Mouse (Mus musculus) midbrain, embryonic 16.5 days (tissue): ENCODE results near the gene Socs5. TPM values are rescaled to one million over a fixed set of nuclear protein-coding genes. Genes with fewer than 3 reads are reported as not detected.

Source experiments
- ATAC-seq: fragments of 200-750 bp; cut with Nextera tagmentation; 2 replicates; pipeline ENCODE4 v1.8.0; 2017; ENCODE audit warnings: moderate TSS enrichment
- H3K27ac ChIP-seq: fragments of 300-500 bp; sonication (generic); 2 replicates; pipeline ENCODE4 v1.5.1; 2014; ENCODE audit warnings: mild to moderate bottlenecking, low read length, mixed read lengths
- H3K27me3 ChIP-seq: fragments of 300-500 bp; sonication (generic); 2 replicates; pipeline ENCODE4 v1.6.1; 2014; ENCODE audit warnings: low read depth, low read length, mixed read lengths; ENCODE audit not compliant: control insufficient read depth, insufficient read depth
- H3K36me3 ChIP-seq: fragments of 300-500 bp; sonication (generic); 2 replicates; pipeline ENCODE4 v1.6.1; 2014; ENCODE audit warnings: mild to moderate bottlenecking, low read length, moderate library complexity, mixed read lengths; ENCODE audit not compliant: control insufficient read depth, insufficient read depth
- H3K4me1 ChIP-seq: fragments of 300-500 bp; sonication (generic); 2 replicates; pipeline ENCODE4 v1.6.1; 2014; ENCODE audit warnings: mild to moderate bottlenecking, low read length, mixed read lengths; ENCODE audit not compliant: control insufficient read depth, insufficient read depth
- H3K4me2 ChIP-seq: fragments of 300-500 bp; sonication (generic); 2 replicates; pipeline ENCODE4 v1.6.1; 2014; ENCODE audit warnings: mild to moderate bottlenecking, low read length, mixed read lengths
- H3K4me3 ChIP-seq: fragments of 300-500 bp; sonication (generic); 2 replicates; pipeline ENCODE4 v1.5.1; 2014; ENCODE audit warnings: low read depth, mild to moderate bottlenecking, low read length, moderate library complexity, mixed read lengths
- H3K9ac ChIP-seq: fragments of 300-500 bp; sonication (generic); 2 replicates; pipeline ENCODE4 v1.6.1; 2014; ENCODE audit warnings: low read depth, low read length, mixed read lengths
- H3K9me3 ChIP-seq: fragments of 300-500 bp; sonication (generic); replicated peaks from 2 replicates; pipeline ENCODE4 v1.6.1; 2014; ENCODE audit warnings: mild to moderate bottlenecking, low read length, mixed read lengths; ENCODE audit not compliant: control insufficient read depth, poor library complexity, severe bottlenecking
- WGBS: fragments of 180-500 bp; shearing (Covaris S2); extraction: QIAGEN DNeasy Blood & Tissue Kit; methylation state at CpG from one replicate; pipeline ENCODE4 v1.1.7; 2014; 5-methylcytosine and 5-hydroxymethylcytosine counted together
- polyA plus RNA-seq: library from polyadenylated mRNA; unstranded; fragments of >200 nt; fragmentation: Nextera tagmentation; extraction: Ambion mirVana; gene quantifications from 2 replicates; pipeline ENCODE4 v1.2.1, GENCODE M21; 2015

Gene Socs5
- polyA plus RNA-seq, 1 experiment from 2014 or later, result 14.5 TPM

GRCm38 (mm10) chr17:87169076-87169475, 61.6 kb downstream of the Socs5 start:
- Histone ChIP-seq H3K9ac (no peak overlapping the region), H3K4me1 (no peaks in the 10 kb centered on the region), H3K27ac (no peak overlapping the region), H3K36me3 (no peaks in the 10 kb centered on the region), H3K4me2 (no peak overlapping the region), H3K9me3 (peaks cover 8% of the 10 kb centered on the region; the same call in 1 of the 2 replicates), H3K4me3 (no peak overlapping the region), H3K27me3 (no peaks in the 10 kb centered on the region)
- no peak for ATAC-seq
- WGBS, result 27% methylated on average over 3 of the region's 3 CpGs

GRCm38 (mm10) chr17:87170364-87170763, 62.9 kb downstream of the Socs5 start:
- H3K27ac ChIP-seq, result no peak overlapping the region
- H3K9ac ChIP-seq, result no peak overlapping the region
- H3K9me3 ChIP-seq, result peaks cover 8% of the 10 kb centered on the region; the same call in 1 of the 2 replicates
- WGBS, result 61% methylated on average over 5 of the region's 5 CpGs
- no peaks in the 10 kb centered on the region for H3K27me3 ChIP-seq
- ATAC-seq, result no peak
- H3K4me1 ChIP-seq, result no peaks in the 10 kb centered on the region
- no peak overlapping the region for H3K4me3 ChIP-seq
- H3K4me2 ChIP-seq, result no peak overlapping the region
- no peaks in the 10 kb centered on the region for H3K36me3 ChIP-seq

- H3K9ac ChIP-seq, result no peak overlapping the region
- no peak for ATAC-seq
- no peaks in the 10 kb centered on the region for H3K27me3 ChIP-seq
- H3K4me2 ChIP-seq, result no peak overlapping the region
- no peaks in the 10 kb centered on the region for H3K4me1 ChIP-seq
- H3K4me3 ChIP-seq, result no peak overlapping the region
- 67% methylated on average over 3 of the region's 3 CpGs for WGBS
- H3K27ac ChIP-seq, result no peak overlapping the region
- no peaks in the 10 kb centered on the region for H3K36me3 ChIP-seq
- peaks cover 8% of the 10 kb centered on the region; the same call in 1 of the 2 replicates for H3K9me3 ChIP-seq
Measured at GRCm38 (mm10) chr17:87172031-87172430, 64.6 kb downstream of the Socs5 start.

DNA sequence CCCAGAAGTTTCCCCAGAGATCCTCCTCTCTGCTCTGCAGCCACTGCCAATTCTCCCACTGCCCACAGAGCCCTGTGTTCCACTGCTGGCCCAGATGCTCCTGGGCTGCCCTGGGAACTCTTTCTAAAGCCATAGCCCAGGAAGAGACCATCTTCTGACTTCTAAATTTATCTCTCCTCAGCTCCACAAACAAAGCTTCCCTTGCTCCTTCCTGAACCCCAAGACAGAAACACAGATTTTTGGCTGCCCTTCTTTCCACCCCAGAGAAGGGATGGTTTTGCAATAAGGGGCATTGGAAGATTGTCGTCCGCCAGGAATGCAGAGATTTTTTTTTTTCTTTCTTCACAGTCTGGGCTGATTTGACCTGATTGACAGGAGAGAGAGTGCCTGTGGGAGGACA, 66.5 kb downstream of the Socs5 start:
- ATAC-seq, result no peak
- no peak overlapping the region for H3K4me3 ChIP-seq
- WGBS, result 86% methylated on average over 2 of the region's 2 CpGs
- H3K27me3 ChIP-seq, result no peaks in the 10 kb centered on the region
- no peak overlapping the region for H3K27ac ChIP-seq
- H3K4me1 ChIP-seq, result 0 out of 2 replicates have a peak, but pooled peaks cover 3% of the 10 kb centered on the region
- no peaks in the 10 kb centered on the region for H3K36me3 ChIP-seq
- peaks cover 8% of the 10 kb centered on the region; the same call in 1 of the 2 replicates for H3K9me3 ChIP-seq
- no peak overlapping the region for H3K9ac ChIP-seq
- no peak overlapping the region for H3K4me2 ChIP-seq

DNA sequence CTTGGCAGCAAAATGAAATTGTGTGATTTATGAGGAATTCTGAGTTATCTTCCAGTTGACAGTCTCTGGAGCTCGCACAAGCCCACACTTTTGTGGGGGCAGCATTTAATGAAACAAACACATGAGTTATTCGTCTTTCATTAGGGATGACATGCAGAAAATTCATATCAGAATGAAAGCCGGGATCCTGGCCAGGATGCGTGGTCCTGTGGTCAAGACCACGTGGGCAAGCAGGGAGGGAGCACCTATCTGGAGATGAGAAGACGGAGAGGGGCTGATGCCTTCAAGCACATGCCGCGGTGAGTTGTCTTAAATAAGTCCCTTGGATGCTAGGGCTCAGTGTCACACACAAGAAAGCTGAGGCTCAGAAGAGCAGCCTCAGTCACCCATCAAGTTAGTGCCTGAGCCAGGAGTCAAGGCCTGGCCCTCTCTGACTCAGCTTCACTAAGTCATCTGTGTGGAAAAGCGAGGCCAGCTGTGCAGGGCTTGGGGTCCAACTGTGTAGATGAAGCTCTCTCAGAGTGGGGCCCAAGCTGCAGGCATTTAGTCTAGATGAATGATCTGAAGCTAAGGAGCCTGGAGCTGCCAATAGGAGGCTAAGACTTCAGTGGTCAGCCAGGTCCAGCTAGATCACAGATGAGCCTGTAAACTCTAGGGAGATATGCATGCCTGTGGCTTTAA, 67.3 kb downstream of the Socs5 start:
- 0 out of 2 replicates have a peak, but pooled peaks cover 3% of the 10 kb centered on the region for H3K4me1 ChIP-seq
- H3K27ac ChIP-seq, result no peak overlapping the region
- H3K9ac ChIP-seq, result no peak overlapping the region
- no peak overlapping the region for H3K4me3 ChIP-seq
- no peak overlapping the region for H3K4me2 ChIP-seq
- H3K27me3 ChIP-seq, result no peaks in the 10 kb centered on the region
- WGBS, result 87% methylated on average over 9 of the region's 9 CpGs
- no peak for ATAC-seq
- no peaks in the 10 kb centered on the region for H3K36me3 ChIP-seq
- H3K9me3 ChIP-seq, result peaks cover 8% of the 10 kb centered on the region; the same call in 1 of the 2 replicates

- H3K27me3 ChIP-seq, result no peaks in the 10 kb centered on the region
- H3K4me1 ChIP-seq, result 0 out of 2 replicates have a peak, but pooled peaks cover 3% of the 10 kb centered on the region
- WGBS, result 85% methylated on average over 17 of the region's 17 CpGs
- H3K36me3 ChIP-seq, result no peaks in the 10 kb centered on the region
- no peak overlapping the region for H3K27ac ChIP-seq
- no peak for ATAC-seq
- H3K4me3 ChIP-seq, result no peak overlapping the region
- H3K9me3 ChIP-seq, result peaks cover 8% of the 10 kb centered on the region; the same call in 1 of the 2 replicates
- no peak overlapping the region for H3K4me2 ChIP-seq
- no peak overlapping the region for H3K9ac ChIP-seq
Measured at GRCm38 (mm10) chr17:87176066-87177012, 68.9 kb downstream of the Socs5 start.

DNA sequence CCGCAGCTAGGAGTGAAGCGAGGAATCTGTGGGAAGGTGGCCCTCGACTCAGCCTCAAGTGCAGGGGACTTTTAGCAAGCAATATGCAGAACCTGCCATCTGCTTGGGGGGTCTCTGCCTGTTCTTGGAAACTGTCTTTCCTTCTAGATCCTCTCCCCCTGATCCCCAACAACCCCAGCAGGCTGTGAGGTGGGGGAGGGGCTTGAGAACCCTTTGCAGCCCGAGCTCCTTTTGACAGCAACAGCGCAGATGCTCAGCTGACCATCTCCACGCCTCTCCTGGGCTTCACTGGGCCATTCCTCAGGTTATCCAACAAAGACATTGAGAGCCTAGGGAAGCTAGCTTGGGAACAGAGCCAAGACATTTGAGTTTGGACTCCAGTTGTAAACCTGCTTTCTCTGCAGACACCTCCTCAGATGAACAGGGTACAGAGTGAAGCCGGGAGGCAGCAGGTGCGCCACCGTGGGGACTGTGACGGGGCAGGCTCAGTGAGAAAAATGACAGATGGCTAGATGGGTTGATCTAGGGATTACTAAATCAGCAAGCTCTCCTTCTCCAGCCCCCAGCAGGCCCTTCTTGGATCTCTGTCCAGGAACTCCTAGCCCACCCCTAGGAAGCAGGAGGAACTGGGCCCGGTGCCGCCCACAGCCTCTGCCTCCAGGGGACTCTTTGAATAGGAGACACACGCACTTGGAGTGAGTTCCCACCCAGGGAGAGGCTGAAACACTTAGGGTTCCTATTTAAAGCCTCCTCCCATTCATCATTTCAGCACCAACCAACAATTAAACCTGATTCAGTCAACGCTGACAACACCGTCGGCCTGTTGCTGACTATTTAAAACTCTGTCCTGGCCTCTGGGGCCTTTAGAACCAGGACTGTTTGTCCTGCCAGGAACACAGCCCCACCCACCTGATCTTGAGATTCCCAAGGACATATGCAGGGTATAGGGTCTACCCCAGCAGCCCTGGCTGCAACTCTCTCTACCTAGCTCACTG, 71.4 kb downstream of the Socs5 start:
- Histone ChIP-seq H3K36me3 (no peaks in the 10 kb centered on the region), H3K27ac (no peak overlapping the region), H3K4me3 (no peak overlapping the region), H3K9ac (no peak overlapping the region), H3K4me2 (no peak overlapping the region), H3K27me3 (no peaks in the 10 kb centered on the region), H3K4me1 (0 out of 2 replicates have a peak, but pooled peaks cover 3% of the 10 kb centered on the region), H3K9me3 (no peaks in the 10 kb centered on the region)
- whole genome bisulfite sequencing, result 35% methylated on average over 16 of the region's 16 CpGs
- no peak; the same call in 1 of the 2 replicates for ATAC-seq

DNA sequence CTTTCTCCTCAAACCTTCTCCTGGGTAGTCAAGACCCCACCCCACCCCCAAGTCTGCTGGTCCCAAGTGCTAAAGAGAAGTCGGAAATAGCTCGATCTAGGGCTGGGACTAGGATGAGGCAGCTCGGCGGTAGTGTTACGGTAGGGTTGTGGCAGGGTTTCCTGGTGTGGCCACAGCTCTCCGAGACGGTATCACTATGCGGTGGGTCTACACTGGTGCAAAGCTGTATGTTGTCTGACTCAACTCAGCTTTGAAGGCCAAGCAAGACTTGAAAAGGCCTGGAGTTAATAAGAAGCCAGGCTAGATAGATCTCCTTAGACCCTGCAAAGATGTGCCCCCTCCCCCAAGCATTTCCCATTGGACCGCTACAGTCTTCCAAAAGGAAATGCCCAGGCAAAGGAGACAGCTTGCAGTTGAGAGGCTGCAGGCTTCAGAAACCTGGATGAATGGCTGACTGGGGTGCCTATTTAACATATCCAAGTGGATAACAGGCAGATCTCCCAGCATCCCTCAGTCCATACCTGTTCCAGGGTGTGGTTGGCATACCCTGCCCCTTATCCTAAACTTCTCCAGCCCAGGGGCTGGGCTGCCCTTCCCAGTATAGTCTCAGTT, 72.6 kb downstream of the Socs5 start:
- H3K27me3 ChIP-seq, result no peaks in the 10 kb centered on the region
- H3K27ac ChIP-seq, result no peak overlapping the region
- no peak overlapping the region for H3K9ac ChIP-seq
- H3K4me3 ChIP-seq, result no peak overlapping the region
- no peaks in the 10 kb centered on the region for H3K9me3 ChIP-seq
- H3K4me2 ChIP-seq, result no peak overlapping the region
- 88% methylated on average over 9 of the region's 9 CpGs for WGBS
- H3K4me1 ChIP-seq, result 0 out of 2 replicates have a peak, but pooled peaks cover 3% of the 10 kb centered on the region
- H3K36me3 ChIP-seq, result no peaks in the 10 kb centered on the region
- ATAC-seq, result no peak
